Mouse (Mus musculus): ENCODE data around the gene Mrps23.

GRCm38 (mm10) chr11:88164213-88164723, 39.9 kb upstream of the Mrps23 start:
- TF ChIP-seq CTCF (IDR thresholded peaks at IDR 0.05; ENCODE audit: control insufficient read depth, insufficient read depth, low read length) (no peak), POLR2A (IDR thresholded peaks at IDR 0.05; ENCODE audit: borderline replicate concordance, control insufficient read depth, low read depth, low read length) (no peak)

Data from bone marrow, adult 2 months (tissue).